22 mouse cellular contexts compared by ENCODE assay signal in genomic region chr10:107813814-107814483, GRCm38 (mm10).
DNase-seq lines count a peak whose midpoint lies in the region; ATAC-seq and TF ChIP-seq lines count a peak whose summit lies in the region.
"Had no signal": no experiment of that assay in that cellular context is flagged by ENCODE, and none has a peak within 500 bp of the region (broad histone marks: within the 10 kb centered on the region; RNA-seq: fewer than 3 reads in every experiment).

No protein-coding gene starts in this region.

- peak overlapping the region; percentile 24 for H3K4me2 ChIP-seq in forebrain, postnatal 0 days (ENCODE audit: low read depth)
- H3K4me2 ChIP-seq in forebrain, embryonic 12.5 days, result no peak overlapping the region
- H3K4me2 ChIP-seq: heart, embryonic 13.5 days; hindbrain, embryonic 15.5 days; intestine, embryonic 15.5 days; stomach, embryonic 15.5 days had no signal

- no peaks in the 10 kb centered on the region for H3K27me3 ChIP-seq in forebrain, postnatal 0 days (ENCODE audit: insufficient read depth, low read length)
- no peaks in the 10 kb centered on the region for H3K27me3 ChIP-seq in forebrain, embryonic 12.5 days
- no peaks in the 10 kb centered on the region for H3K27me3 ChIP-seq in midbrain, embryonic 10.5 days (ENCODE audit: low read depth, poor library complexity, severe bottlenecking)
- H3K27me3 ChIP-seq in hindbrain, embryonic 10.5 days (ENCODE audit: insufficient read depth, poor library complexity, severe bottlenecking), result no peaks in the 10 kb centered on the region
- H3K27me3 ChIP-seq: CH12.LX; heart, embryonic 13.5 days; hindbrain, embryonic 15.5 days; intestine, embryonic 15.5 days; stomach, embryonic 15.5 days had no signal

- H3K36me3 ChIP-seq in forebrain, postnatal 0 days (ENCODE audit: insufficient read depth), result no peaks in the 10 kb centered on the region
- no peaks in the 10 kb centered on the region for H3K36me3 ChIP-seq in forebrain, embryonic 12.5 days (replicated peaks)
- H3K36me3 ChIP-seq in midbrain, embryonic 10.5 days, result no peaks in the 10 kb centered on the region
- no peaks in the 10 kb centered on the region for H3K36me3 ChIP-seq in hindbrain, embryonic 10.5 days
- H3K36me3 ChIP-seq: heart, embryonic 13.5 days; hindbrain, embryonic 15.5 days; intestine, embryonic 15.5 days; stomach, embryonic 15.5 days had no signal

- ATAC-seq in forebrain, postnatal 0 days, result peak; percentile 69
- ATAC-seq in forebrain, embryonic 12.5 days (ENCODE audit: low FRiP score), result no peak
- ATAC-seq: intestine, embryonic 15.5 days; lung, postnatal 0 days had no signal

- peak; percentile 60 for DNase-seq in forebrain, postnatal 0 days
- DNase-seq in right cerebral cortex, adult 18-20 months, result peak; percentile 4
- no peak for DNase-seq in right cerebral cortex, postnatal 4 days
- DNase-seq in layer of hippocampus, adult 8-10 months (ENCODE audit: low spot score in 2 of 2), result peak; percentile 10 to 35
- no peak for DNase-seq in midbrain, embryonic 10.5 days (ENCODE audit: low spot score)
- DNase-seq in hindbrain, embryonic 10.5 days (ENCODE audit: low spot score), result no peak
- DNase-seq: adrenal gland, postnatal 25 days; cerebellum, adult 8-10 months; kidney, adult 9 months; kidney, postnatal 25 days; liver; midbrain, embryonic 14.5 days; right cerebral cortex, postnatal 14 days; thymus, adult 2 months had no signal

- H3K9ac ChIP-seq in forebrain, postnatal 0 days, result 0 out of 2 replicates have a peak overlapping the region, but pooled peaks have one; percentile 25
- no peak overlapping the region for H3K9ac ChIP-seq in forebrain, embryonic 12.5 days
- H3K9ac ChIP-seq: heart, embryonic 13.5 days; hindbrain, embryonic 15.5 days; intestine, embryonic 15.5 days; stomach, embryonic 15.5 days had no signal

- peaks cover 6% of the 10 kb centered on the region; the same call in 1 of the 2 replicates for H3K4me1 ChIP-seq in forebrain, postnatal 0 days (ENCODE audit: insufficient read depth)
- no peaks in the 10 kb centered on the region for H3K4me1 ChIP-seq in forebrain, embryonic 12.5 days
- H3K4me1 ChIP-seq in midbrain, embryonic 10.5 days, result no peaks in the 10 kb centered on the region
- no peaks in the 10 kb centered on the region for H3K4me1 ChIP-seq in hindbrain, embryonic 10.5 days (replicated peaks)
- H3K4me1 ChIP-seq: hindbrain, embryonic 15.5 days; intestine, embryonic 15.5 days; stomach, embryonic 15.5 days had no signal

- no peak overlapping the region for H3K27ac ChIP-seq in forebrain, postnatal 0 days (ENCODE audit: low read depth, low read length)
- H3K27ac ChIP-seq in forebrain, embryonic 12.5 days, result no peak overlapping the region
- no peak overlapping the region for H3K27ac ChIP-seq in midbrain, embryonic 10.5 days (replicated peaks)
- H3K27ac ChIP-seq in hindbrain, embryonic 10.5 days, result no peak overlapping the region
- H3K27ac ChIP-seq: heart, embryonic 13.5 days; hindbrain, embryonic 15.5 days; intestine, embryonic 15.5 days; stomach, embryonic 15.5 days had no signal

- no peak for TF ChIP-seq CTCF in forebrain, postnatal 0 days (IDR thresholded peaks at IDR 0.05; ENCODE audit: low read depth)

- WGBS in forebrain, postnatal 0 days, result 47% methylated on average over 16 of the region's 16 CpGs
- 85% methylated on average over 16 of the region's 16 CpGs for WGBS in forebrain, embryonic 12.5 days
- WGBS in midbrain, embryonic 10.5 days, result 92% methylated on average over 16 of the region's 16 CpGs
- 91% methylated on average over 16 of the region's 16 CpGs for WGBS in hindbrain, embryonic 10.5 days

- H3K4me3 ChIP-seq in forebrain, postnatal 0 days (ENCODE audit: low read depth, low read length), result no peak overlapping the region; the same call in 1 of the 2 replicates
- H3K4me3 ChIP-seq in forebrain, embryonic 12.5 days (replicated peaks), result no peak overlapping the region
- H3K4me3 ChIP-seq in midbrain, embryonic 10.5 days, result no peak overlapping the region
- H3K4me3 ChIP-seq in hindbrain, embryonic 10.5 days, result no peak overlapping the region
- H3K4me3 ChIP-seq: heart, embryonic 13.5 days; hindbrain, embryonic 15.5 days; intestine, embryonic 15.5 days; myocyte; stomach, embryonic 15.5 days had no signal

- no peaks in the 10 kb centered on the region for H3K9me3 ChIP-seq in forebrain, postnatal 0 days (ENCODE audit: low read length)
- H3K9me3 ChIP-seq in forebrain, embryonic 12.5 days, result no peaks in the 10 kb centered on the region
- H3K9me3 ChIP-seq in midbrain, embryonic 10.5 days (replicated peaks), result no peaks in the 10 kb centered on the region
- H3K9me3 ChIP-seq in hindbrain, embryonic 10.5 days, result no peaks in the 10 kb centered on the region
- H3K9me3 ChIP-seq: heart, embryonic 13.5 days; hindbrain, embryonic 15.5 days; intestine, embryonic 15.5 days; stomach, embryonic 15.5 days had no signal

Comparison
In these comparisons a context has a peak if more than half of its experiments do, and no peak if none do; other contexts are left out.
1. DNase-seq: peak in forebrain, postnatal 0 days (single experiment), right cerebral cortex, adult 18-20 months (single experiment) and layer of hippocampus, adult 8-10 months (2 of 2); none in right cerebral cortex, postnatal 4 days (single experiment), midbrain, embryonic 10.5 days (single experiment) and hindbrain, embryonic 10.5 days (single experiment).